Mouse (Mus musculus) spleen, adult 2 months (tissue): ENCODE data around the gene Arhgap33. TPM values are rescaled to one million over a fixed set of nuclear protein-coding genes. Genes with fewer than 3 reads are reported as not detected.

Source experiments
- DNase-seq, 2 experiments: peaks; one replicate each; pipeline versions ENCODE4 v3.0.0 to v3.0.0-alpha.2; 2012 to 2021; ENCODE audit warnings: low spot score in 2 of 2, low read depth in 1 of 2
- H3K27ac ChIP-seq: fragments of 200-500 bp; 2 replicates; pipeline ENCODE4 v1.5.1; 2012; ENCODE audit warnings: low read length, inconsistent platforms; ENCODE audit not compliant: insufficient read depth
- H3K27me3 ChIP-seq: fragments of 200-500 bp; 2 replicates; pipeline ENCODE4 v1.6.1; 2012; ENCODE audit warnings: mild to moderate bottlenecking, moderate library complexity, low read length, inconsistent platforms; ENCODE audit not compliant: control insufficient read depth, insufficient read depth
- H3K36me3 ChIP-seq: fragments of 200-500 bp; 2 replicates; pipeline ENCODE4 v1.6.1; 2012; ENCODE audit warnings: mild to moderate bottlenecking, low read length, inconsistent platforms; ENCODE audit not compliant: control insufficient read depth, insufficient read depth
- H3K4me1 ChIP-seq: fragments of 200-500 bp; 2 replicates; pipeline ENCODE4 v1.6.1; 2011; ENCODE audit warnings: inconsistent platforms; ENCODE audit not compliant: control insufficient read depth, insufficient read depth, insufficient read length
- H3K4me3 ChIP-seq: fragments of 200-500 bp; 2 replicates; pipeline ENCODE4 v1.5.1; 2011; ENCODE audit warnings: mild to moderate bottlenecking, inconsistent platforms; ENCODE audit not compliant: insufficient read depth, insufficient read length; ENCODE audit errors: extremely low read depth
- CTCF ChIP-seq: fragments of 200-500 bp; IDR thresholded peaks from 2 replicates; pipeline ENCODE4 v1.5.1; 2011; ENCODE audit warnings: mild to moderate bottlenecking, inconsistent platforms; ENCODE audit not compliant: insufficient read depth, insufficient read length, insufficient replicate concordance; ENCODE audit errors: extremely low read depth
- POLR2A ChIP-seq: fragments of 200-500 bp; IDR thresholded peaks from 2 replicates; pipeline ENCODE4 v1.6.1; 2011; ENCODE audit warnings: low read depth, low read length, inconsistent platforms
- WGBS: fragments of 180-500 bp; shearing (Covaris S2); methylation state at CpG from one replicate; pipeline ENCODE4 v1.1.7; 2018; 5-methylcytosine and 5-hydroxymethylcytosine counted together
- polyA plus RNA-seq: library from polyadenylated mRNA; depleted of rRNA; stranded (reverse); fragments of >200 nt; gene quantifications from 2 replicates; pipeline ENCODE4 v1.2.3, GENCODE M21; 2012; rRNA removed

Arhgap33 gene
- polyA plus RNA-seq, 1 experiment: 18.4 TPM

- Histone ChIP-seq H3K4me1 (no peaks in the 10 kb centered on the region), H3K27ac (no peak overlapping the region), H3K27me3 (peaks cover 2% of the 10 kb centered on the region; the same call in 1 of the 2 replicates), H3K36me3 (no peaks in the 10 kb centered on the region), H3K4me3 (no peak overlapping the region)
- WGBS: 69% methylated on average over 4 of the region's 4 CpGs
- DNase-seq: no peak
- no peak for TF ChIP-seq CTCF
- TF ChIP-seq POLR2A: no peak
Measured at GRCm38 (mm10) chr7:30474999-30475398, 59.9 kb downstream of the Arhgap33 start.

GRCm38 (mm10) chr7:30472411-30472810, 62.4 kb downstream of the Arhgap33 start:
- Histone ChIP-seq H3K27me3 (peaks cover 3% of the 10 kb centered on the region; the same call in 1 of the 2 replicates), H3K4me3 (no peak overlapping the region), H3K4me1 (no peaks in the 10 kb centered on the region), H3K27ac (no peak overlapping the region), H3K36me3 (no peaks in the 10 kb centered on the region)
- TF ChIP-seq CTCF: peak; percentile 17; the same call in 1 of the 2 replicates
- no peak for TF ChIP-seq POLR2A
- 46% methylated on average over 5 of the region's 5 CpGs for WGBS
- DNase-seq: peak in 1 of 2 experiments; percentile 19

Other genes starting within 250 kb of the Arhgap33 start
- 10.0 and 13.2 TPM in 2 replicates for gene Clip3, start 243.3 kb downstream of the Arhgap33 start, polyA plus RNA-seq
- gene Alkbh6, start 226.3 kb downstream of the Arhgap33 start, polyA plus RNA-seq: 86.3 and 144 TPM in 2 replicates
- gene Syne4, start 220.3 kb downstream of the Arhgap33 start, polyA plus RNA-seq: 14.7 and 21.1 TPM in 2 replicates
- gene E130208F15Rik, start 213.3 kb downstream of the Arhgap33 start, polyA plus RNA-seq: 0.58 and 0.89 TPM in 2 replicates
- 13.4 and 25.8 TPM in 2 replicates for gene Sdhaf1, start 211.2 kb downstream of the Arhgap33 start, polyA plus RNA-seq
- 2.7 and 3.2 TPM in 2 replicates for gene Lrfn3, start 172.3 kb downstream of the Arhgap33 start, polyA plus RNA-seq
- gene Tyrobp, start 121.3 kb downstream of the Arhgap33 start, polyA plus RNA-seq: 569 and 738 TPM in 2 replicates
- 178 and 278 TPM in 2 replicates for gene Hcst, start 115.2 kb downstream of the Arhgap33 start, polyA plus RNA-seq
- gene Nfkbid, start 113.3 kb downstream of the Arhgap33 start, polyA plus RNA-seq: 55.1 and 70.8 TPM in 2 replicates
- gene Aplp1, start 89.5 kb downstream of the Arhgap33 start, polyA plus RNA-seq: 1.9 and 2.3 TPM in 2 replicates
- 0.14 and 0.49 TPM in 2 replicates for gene Kirrel2, start 77.4 kb downstream of the Arhgap33 start, polyA plus RNA-seq
- gene Nphs1, start 76.7 kb downstream of the Arhgap33 start, polyA plus RNA-seq: 1.8 and 2.4 TPM in 2 replicates
- gene Prodh2, start 41.4 kb downstream of the Arhgap33 start, polyA plus RNA-seq: 0.04 TPM in 1 of 2 replicates, not detected in the other
- gene Hspb6, start 17.1 kb upstream of the Arhgap33 start, polyA plus RNA-seq: 10.7 and 12.1 TPM in 2 replicates
- gene Proser3, start 17.2 kb upstream of the Arhgap33 start, polyA plus RNA-seq: 8.5 and 10.8 TPM in 2 replicates
- 34.9 and 36.4 TPM in 2 replicates for gene Lin37, start 24.8 kb upstream of the Arhgap33 start, polyA plus RNA-seq
- gene U2af1l4, start 28.2 kb upstream of the Arhgap33 start, polyA plus RNA-seq: 31.6 and 36.5 TPM in 2 replicates
- 3.1 and 4.4 TPM in 2 replicates for gene Gm49396, start 28.3 kb upstream of the Arhgap33 start, polyA plus RNA-seq
- gene Psenen, start 28.6 kb upstream of the Arhgap33 start, polyA plus RNA-seq: 85.2 and 86.9 TPM in 2 replicates
- 17.0 and 19.0 TPM in 2 replicates for gene Igflr1, start 30.4 kb upstream of the Arhgap33 start, polyA plus RNA-seq
- 59.7 and 71.7 TPM in 2 replicates for gene Kmt2b, start 53.7 kb upstream of the Arhgap33 start, polyA plus RNA-seq
- 10.2 and 10.3 TPM in 2 replicates for gene Zbtb32, start 63.8 kb upstream of the Arhgap33 start, polyA plus RNA-seq
- gene Upk1a, start 77.8 kb upstream of the Arhgap33 start, polyA plus RNA-seq: 0.88 and 1.2 TPM in 2 replicates
- 116 and 120 TPM in 2 replicates for gene Cox6b1, start 91.1 kb upstream of the Arhgap33 start, polyA plus RNA-seq
- not detected in 2 replicates for gene Etv2, start 100.8 kb upstream of the Arhgap33 start, polyA plus RNA-seq
- gene Rbm42, start 115.3 kb upstream of the Arhgap33 start, polyA plus RNA-seq: 56.5 and 74.5 TPM in 2 replicates
- 13.3 and 18.5 TPM in 2 replicates for gene Haus5, start 129.9 kb upstream of the Arhgap33 start, polyA plus RNA-seq
- not detected in 2 replicates for gene Pmis2, start 136.5 kb upstream of the Arhgap33 start, polyA plus RNA-seq
- gene 2200002J24Rik, start 163.9 kb upstream of the Arhgap33 start, polyA plus RNA-seq: 0.41 and 0.63 TPM in 2 replicates
- 0.90 and 1.0 TPM in 2 replicates for gene Atp4a, start 177.1 kb upstream of the Arhgap33 start, polyA plus RNA-seq
- 103 and 107 TPM in 2 replicates for gene Tmem147, start 194.5 kb upstream of the Arhgap33 start, polyA plus RNA-seq
- gene Gapdhs, start 208.6 kb upstream of the Arhgap33 start, polyA plus RNA-seq: 0.12 TPM in 1 of 2 replicates, not detected in the other
- 0.47 and 0.97 TPM in 2 replicates for gene Sbsn, start 216.4 kb upstream of the Arhgap33 start, polyA plus RNA-seq
- 1.1 and 1.5 TPM in 2 replicates for gene Dmkn, start 228.7 kb upstream of the Arhgap33 start, polyA plus RNA-seq